Mouse (Mus musculus): Measurements from ENCODE around the gene Radil. TPM values are rescaled to one million over a fixed set of nuclear protein-coding genes. Genes with fewer than 3 reads are reported as not detected.
A peak's percentile ranks its signal among the peaks of the same experiment; 100 is the strongest.

Radil gene
- polyA plus RNA-seq, 1 experiment, result 1.9 TPM

DNA sequence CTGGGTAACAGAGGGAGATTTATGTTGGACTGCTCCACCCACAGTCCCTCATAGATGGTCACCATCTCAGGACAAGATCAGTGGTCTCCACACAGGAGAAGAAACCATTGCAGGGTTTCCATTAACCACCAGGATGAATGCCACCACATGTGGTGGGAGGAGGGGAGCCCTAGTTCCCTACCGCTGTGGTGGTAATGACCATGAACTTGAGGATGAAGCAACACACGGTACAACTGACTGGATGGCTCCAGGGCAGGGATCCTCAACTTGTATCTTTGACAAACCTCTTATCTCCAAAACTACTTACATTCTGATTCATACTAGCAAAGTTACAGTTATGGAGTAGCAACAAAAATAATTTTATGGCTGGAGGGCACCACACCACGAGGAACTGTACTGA, 57.6 kb downstream of the Radil start:
- no peak for TF ChIP-seq FLI1 (IDR thresholded peaks at IDR 0.05; ENCODE audit: low read length)
- no peak for TF ChIP-seq GATA1 (IDR thresholded peaks at IDR 0.05; ENCODE audit: borderline replicate concordance, low read length)
- Histone ChIP-seq H3K4me1 (peaks cover 4% of the 10 kb centered on the region), H3K4me3 (replicated peaks) (no peak overlapping the region), H3K36me3 (replicated peaks; ENCODE audit: low read length) (no peaks in the 10 kb centered on the region), H3K9me3 (no peaks in the 10 kb centered on the region), H3K27me3 (replicated peaks) (peaks cover 70% of the 10 kb centered on the region)

DNA sequence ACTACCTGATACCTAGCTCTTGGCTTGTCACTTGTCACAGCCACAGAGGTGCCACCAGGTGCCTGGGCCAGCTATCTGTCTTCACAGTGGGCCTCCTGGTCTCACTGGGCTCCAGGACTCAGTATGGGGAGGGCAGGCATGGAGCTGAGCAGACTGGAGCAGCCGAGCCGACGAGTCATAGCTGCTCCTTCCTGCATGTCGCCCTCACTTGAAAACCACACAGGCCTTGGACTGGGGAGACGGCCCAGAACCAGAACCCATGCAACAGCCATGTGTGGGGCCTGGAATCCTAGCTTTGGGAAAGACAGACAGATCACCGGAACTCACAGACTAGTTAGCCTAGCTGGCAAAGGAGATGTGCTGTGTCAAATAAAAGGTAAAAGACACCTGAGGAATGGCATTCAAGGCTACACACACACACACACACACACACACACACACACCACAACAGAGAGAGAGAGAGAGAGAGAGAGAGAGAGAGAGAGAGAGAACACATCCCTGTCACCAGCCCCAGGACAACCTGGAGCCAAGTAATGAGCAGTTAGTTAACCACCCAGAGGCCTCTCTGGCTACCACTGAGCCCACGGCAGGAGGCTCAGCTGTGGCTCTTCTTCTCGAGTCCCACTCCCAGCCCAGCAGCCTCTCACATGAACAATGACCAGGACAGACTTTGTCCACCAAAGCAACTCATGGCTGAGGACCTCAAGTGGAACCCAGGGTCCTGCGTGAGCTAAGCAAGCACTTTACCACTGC, 60.8 kb downstream of the Radil start:
- peaks cover 4% of the 10 kb centered on the region for H3K4me1 ChIP-seq
- TF ChIP-seq GATA1 (IDR thresholded peaks at IDR 0.05; ENCODE audit: borderline replicate concordance, low read length), result no peak
- no peak for TF ChIP-seq FLI1 (IDR thresholded peaks at IDR 0.05; ENCODE audit: low read length)
- no peaks in the 10 kb centered on the region for H3K9me3 ChIP-seq
- H3K27me3 ChIP-seq (replicated peaks), result peaks cover 75% of the 10 kb centered on the region
- H3K4me3 ChIP-seq (replicated peaks), result no peak overlapping the region
- H3K36me3 ChIP-seq (replicated peaks; ENCODE audit: low read length), result no peaks in the 10 kb centered on the region

DNA sequence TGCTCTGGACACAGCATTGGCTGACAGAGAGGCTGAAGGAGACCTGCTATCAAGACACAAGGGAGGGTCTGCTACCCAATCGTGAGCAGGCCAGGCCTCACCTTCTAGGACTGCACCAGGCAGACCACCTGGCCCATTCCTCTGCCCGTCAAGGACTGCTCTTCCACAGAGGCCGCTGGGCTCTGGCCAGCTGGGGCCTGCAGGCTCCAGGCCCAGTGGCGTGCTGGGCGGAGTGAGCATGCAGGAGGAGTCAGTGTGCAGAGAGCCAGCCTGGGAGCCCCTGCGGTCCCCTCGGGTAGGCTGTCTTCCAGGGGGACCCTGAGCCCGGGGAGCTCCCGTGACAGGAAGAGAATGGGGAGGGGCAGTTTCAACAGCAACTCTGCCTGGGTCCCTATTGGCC, 64.2 kb downstream of the Radil start:
- H3K4me3 ChIP-seq (replicated peaks), result no peak overlapping the region
- no peaks in the 10 kb centered on the region for H3K9me3 ChIP-seq
- TF ChIP-seq GATA1 (IDR thresholded peaks at IDR 0.05; ENCODE audit: borderline replicate concordance, low read length) (no peak), FLI1 (IDR thresholded peaks at IDR 0.05; ENCODE audit: low read length) (no peak)
- no peaks in the 10 kb centered on the region for H3K36me3 ChIP-seq (replicated peaks; ENCODE audit: low read length)
- H3K4me1 ChIP-seq, result peaks cover 4% of the 10 kb centered on the region
- peaks cover 58% of the 10 kb centered on the region for H3K27me3 ChIP-seq (replicated peaks)

DNA sequence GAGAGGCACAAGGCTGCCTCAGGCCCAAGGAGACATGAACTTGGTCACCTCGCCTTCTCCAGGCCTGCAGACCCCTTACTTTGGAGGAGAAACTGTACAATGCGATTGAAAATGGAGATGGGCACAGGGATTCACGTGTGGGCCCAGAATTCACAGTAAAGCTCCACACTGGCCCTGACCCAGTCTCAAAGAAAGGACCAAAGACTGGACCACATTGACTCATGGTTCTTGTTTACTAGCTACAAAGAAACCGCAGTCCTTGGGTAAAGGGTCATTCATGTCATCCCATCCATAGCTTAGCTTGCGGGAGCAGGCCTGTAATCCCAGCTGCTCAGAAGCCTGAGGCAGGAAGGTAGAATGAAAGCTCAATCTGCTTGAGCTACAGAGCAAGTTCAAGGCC, 67.3 kb downstream of the Radil start:
- Histone ChIP-seq H3K4me1 (peaks cover 10% of the 10 kb centered on the region), H3K4me3 (replicated peaks) (no peak overlapping the region), H3K9me3 (no peaks in the 10 kb centered on the region), H3K27me3 (replicated peaks) (peaks cover 39% of the 10 kb centered on the region), H3K36me3 (replicated peaks; ENCODE audit: low read length) (peaks cover 1% of the 10 kb centered on the region)
- TF ChIP-seq GATA1 (IDR thresholded peaks at IDR 0.05; ENCODE audit: borderline replicate concordance, low read length) (no peak), FLI1 (IDR thresholded peaks at IDR 0.05; ENCODE audit: low read length) (no peak)

DNA sequence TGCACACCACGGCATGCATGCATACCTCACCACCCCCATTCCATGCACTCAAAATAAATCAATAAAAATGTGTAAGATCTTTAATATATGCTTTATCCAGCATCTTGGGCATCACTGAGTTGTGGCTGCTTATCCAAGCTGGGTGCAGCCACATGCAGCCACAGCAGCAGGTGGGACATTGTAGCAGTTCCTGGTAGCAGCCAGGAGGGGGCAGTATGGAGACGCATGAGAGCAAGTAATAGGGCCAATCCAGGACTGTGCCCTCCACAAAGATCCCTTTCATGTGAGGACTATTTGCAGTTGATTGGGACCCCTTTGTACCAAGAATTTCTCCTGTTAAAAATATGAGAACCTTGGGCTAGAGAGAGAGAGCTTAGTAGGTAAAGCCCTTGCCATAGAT, 68.4 kb downstream of the Radil start:
- Histone ChIP-seq H3K9me3 (no peaks in the 10 kb centered on the region), H3K4me3 (replicated peaks) (no peak overlapping the region), H3K27me3 (replicated peaks) (peaks cover 30% of the 10 kb centered on the region), H3K36me3 (replicated peaks; ENCODE audit: low read length) (peaks cover 12% of the 10 kb centered on the region), H3K4me1 (peaks cover 10% of the 10 kb centered on the region)
- TF ChIP-seq GATA1 (IDR thresholded peaks at IDR 0.05; ENCODE audit: borderline replicate concordance, low read length), result no peak

DNA sequence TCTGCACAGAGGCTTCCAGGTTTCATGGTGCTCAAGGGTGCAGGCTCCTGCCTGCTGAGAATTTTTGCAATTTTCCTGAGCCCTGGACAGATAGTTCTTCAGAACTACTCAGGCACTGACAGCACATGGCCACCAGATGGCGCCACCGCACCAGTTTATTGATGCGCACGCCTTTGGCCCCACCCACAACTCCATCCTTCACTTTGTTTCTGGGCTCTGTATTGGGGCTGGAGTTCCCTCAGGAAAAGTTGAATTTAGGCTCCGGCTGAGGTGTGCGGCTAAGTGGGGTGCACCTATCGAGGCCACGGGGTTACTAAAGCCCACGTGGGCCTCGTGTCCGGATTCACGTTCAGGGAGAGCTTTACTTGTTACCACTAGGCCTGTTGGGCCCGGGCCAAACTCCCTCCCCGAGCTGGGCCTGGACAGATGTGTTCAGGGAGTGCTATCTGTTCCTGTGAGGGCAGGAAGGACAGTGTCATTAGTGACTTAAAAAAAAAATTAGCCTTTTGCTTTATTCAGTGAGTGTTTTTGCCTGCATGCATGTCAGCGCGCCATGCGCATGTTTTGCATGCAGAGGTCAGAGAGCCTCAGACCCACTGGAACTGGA, 72.0 kb downstream of the Radil start:
- Histone ChIP-seq H3K9me3 (no peaks in the 10 kb centered on the region), H3K27me3 (replicated peaks) (peaks cover 7% of the 10 kb centered on the region), H3K4me3 (replicated peaks) (no peak overlapping the region), H3K4me1 (peaks cover 34% of the 10 kb centered on the region), H3K36me3 (replicated peaks; ENCODE audit: low read length) (peaks cover 48% of the 10 kb centered on the region)
- TF ChIP-seq GATA1 (IDR thresholded peaks at IDR 0.05; ENCODE audit: borderline replicate concordance, low read length), result no peak
- TF ChIP-seq FLI1 (IDR thresholded peaks at IDR 0.05; ENCODE audit: low read length), result no peak

DNA sequence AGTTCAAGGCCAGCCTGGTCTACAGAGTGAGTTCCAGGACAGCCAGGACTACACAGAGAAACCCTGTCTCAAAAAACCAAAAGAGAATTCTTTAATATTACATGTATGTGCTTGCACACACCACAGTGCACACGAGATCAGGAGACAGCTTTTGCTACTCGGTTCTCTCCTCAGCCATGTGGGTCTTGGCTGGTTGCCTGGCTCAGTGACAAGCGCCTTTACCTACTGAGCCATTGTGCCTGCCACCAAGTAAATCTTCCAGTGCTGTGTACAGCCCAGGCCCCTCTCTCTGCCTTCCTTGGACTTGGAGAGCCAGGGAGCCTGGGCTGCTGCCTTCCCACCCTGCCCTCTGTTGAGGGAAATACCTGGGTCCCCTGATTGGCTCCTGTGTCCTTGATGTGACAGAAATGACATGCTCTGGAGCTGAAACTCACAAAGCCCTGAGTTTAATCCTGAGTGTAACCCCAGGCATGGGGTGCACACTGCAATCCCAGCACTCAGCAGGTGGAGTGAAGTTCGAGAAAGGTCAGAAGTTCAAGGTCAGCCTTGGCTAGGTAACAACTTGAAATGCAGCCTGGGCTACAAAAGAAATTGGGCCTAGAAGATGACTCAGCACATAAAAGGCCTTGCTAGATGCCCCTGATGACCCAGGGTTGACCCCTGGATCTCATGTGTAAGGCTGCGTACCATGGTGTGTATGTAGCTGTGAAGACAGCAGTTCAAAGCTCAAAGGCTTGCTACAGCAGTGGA, 72.9 kb downstream of the Radil start:
- no peak for TF ChIP-seq GATA1 (IDR thresholded peaks at IDR 0.05; ENCODE audit: borderline replicate concordance, low read length)
- TF ChIP-seq FLI1 (IDR thresholded peaks at IDR 0.05; ENCODE audit: low read length), result no peak
- H3K36me3 ChIP-seq (replicated peaks; ENCODE audit: low read length), result peaks cover 57% of the 10 kb centered on the region
- peaks cover 40% of the 10 kb centered on the region for H3K4me1 ChIP-seq
- H3K9me3 ChIP-seq, result no peaks in the 10 kb centered on the region
- H3K27me3 ChIP-seq (replicated peaks), result peaks cover 2% of the 10 kb centered on the region
- H3K4me3 ChIP-seq (replicated peaks), result no peak overlapping the region

DNA sequence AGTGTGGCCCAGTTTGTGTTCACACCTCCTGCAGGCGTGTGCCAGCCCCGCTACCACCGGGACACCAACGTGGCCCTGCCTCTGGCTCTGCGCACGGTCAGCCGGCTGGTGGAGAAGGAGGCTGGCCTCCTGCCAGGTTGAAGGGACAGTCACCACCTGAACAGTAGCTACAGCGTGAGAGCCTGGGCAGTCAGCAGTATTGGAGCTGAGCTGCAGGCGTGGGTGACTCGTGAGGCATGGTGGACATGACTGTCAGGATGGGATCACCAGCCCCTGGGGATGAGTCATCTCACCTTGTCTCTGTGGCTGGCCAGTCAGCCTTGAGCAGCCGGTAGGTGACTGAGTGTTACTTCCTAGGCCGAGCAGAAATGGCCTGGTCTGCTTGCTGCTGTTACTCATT, 73.6 kb downstream of the Radil start:
- TF ChIP-seq FLI1 (IDR thresholded peaks at IDR 0.05; ENCODE audit: low read length), result no peak
- TF ChIP-seq GATA1 (IDR thresholded peaks at IDR 0.05; ENCODE audit: borderline replicate concordance, low read length), result no peak
- Histone ChIP-seq H3K4me1 (peaks cover 40% of the 10 kb centered on the region), H3K27me3 (replicated peaks) (peaks cover 2% of the 10 kb centered on the region), H3K4me3 (replicated peaks) (no peak overlapping the region), H3K36me3 (replicated peaks; ENCODE audit: low read length) (peaks cover 64% of the 10 kb centered on the region), H3K9me3 (no peaks in the 10 kb centered on the region)

DNA sequence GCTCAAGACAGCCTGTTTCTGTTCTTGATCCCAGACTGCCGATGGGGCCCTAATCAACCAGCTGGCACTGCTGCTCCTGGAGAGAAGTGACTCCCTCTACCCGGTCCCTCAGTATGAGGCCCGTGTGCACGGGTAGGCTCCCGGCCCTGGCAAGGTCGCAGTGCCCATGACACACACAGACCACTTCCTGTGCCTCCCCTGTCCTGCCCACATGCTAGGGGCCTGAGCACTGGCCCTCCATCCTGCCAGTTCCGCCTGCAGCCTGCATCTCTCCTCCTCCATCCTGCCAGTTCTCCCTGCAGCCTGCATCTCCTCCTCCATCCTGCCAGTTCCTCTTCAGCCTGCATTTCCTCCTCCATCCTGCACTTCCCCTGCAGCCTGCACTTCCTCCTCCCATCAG, 75.2 kb downstream of the Radil start:
- Histone ChIP-seq H3K4me3 (replicated peaks) (peak overlapping the region; percentile 62), H3K4me1 (peaks cover 37% of the 10 kb centered on the region), H3K36me3 (replicated peaks; ENCODE audit: low read length) (peaks cover 77% of the 10 kb centered on the region), H3K27me3 (replicated peaks) (no peaks in the 10 kb centered on the region), H3K9me3 (no peaks in the 10 kb centered on the region)
- TF ChIP-seq FLI1 (IDR thresholded peaks at IDR 0.05; ENCODE audit: low read length), result no peak
- TF ChIP-seq GATA1 (IDR thresholded peaks at IDR 0.05; ENCODE audit: borderline replicate concordance, low read length), result no peak

DNA sequence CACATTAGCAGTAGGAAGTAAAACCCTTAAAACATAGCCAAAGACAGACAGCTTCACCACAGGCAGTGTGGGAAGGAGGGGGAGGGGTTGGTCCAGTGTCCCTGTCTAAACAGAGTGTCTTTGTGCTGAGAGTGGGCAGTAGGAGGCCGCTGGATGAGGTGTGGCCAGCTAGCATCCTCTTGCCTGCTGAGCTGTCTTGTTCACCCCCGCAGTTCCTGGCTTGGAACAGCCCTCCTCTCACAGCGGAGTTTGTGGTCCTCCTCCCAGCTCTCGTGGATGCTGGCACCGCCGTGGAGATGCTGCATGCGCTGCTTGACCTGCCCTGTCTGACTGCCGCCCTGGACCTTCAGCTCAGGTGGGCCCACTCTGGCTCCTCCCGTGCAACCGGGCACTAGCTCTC, 77.2 kb downstream of the Radil start:
- Histone ChIP-seq H3K4me1 (peaks cover 30% of the 10 kb centered on the region), H3K27me3 (replicated peaks) (no peaks in the 10 kb centered on the region), H3K36me3 (replicated peaks; ENCODE audit: low read length) (peaks cover 95% of the 10 kb centered on the region), H3K9me3 (no peaks in the 10 kb centered on the region), H3K4me3 (replicated peaks) (no peak overlapping the region)
- TF ChIP-seq FLI1 (IDR thresholded peaks at IDR 0.05; ENCODE audit: low read length), result no peak
- no peak for TF ChIP-seq GATA1 (IDR thresholded peaks at IDR 0.05; ENCODE audit: borderline replicate concordance, low read length)
